Mouse (Mus musculus) urinary bladder, postnatal 25 days (tissue): Measurements from ENCODE around the gene Ezr.
"Not testable (repeated sequence)": the region's sequence is repeated elsewhere in the genome, so short reads cannot be mapped to it uniquely, and the experiment has no call there.

Experiments used
- DNase-seq: peaks from one replicate; pipeline ENCODE4 v3.0.0; 2022; ENCODE audit warnings: low spot score

The Ezr gene

GRCm38 (mm10) chr17:6707422-6707821 lies 75.2 kb downstream of the Ezr start:
- not testable (repeated sequence) for DNase-seq

- DNase-seq, result not testable (repeated sequence)
These were observed 76.1 kb downstream of the Ezr start for GRCm38 (mm10) chr17:6706448-6706847.

- DNase-seq, result not testable (repeated sequence)
These were observed 79.0 kb downstream of the Ezr start for GRCm38 (mm10) chr17:6703381-6704270.

GRCm38 (mm10) chr17:6702625-6703221 lies 79.9 kb downstream of the Ezr start:
- DNase-seq, result not testable (repeated sequence)

GRCm38 (mm10) chr17:6700077-6700476 lies 82.5 kb downstream of the Ezr start:
- DNase-seq, result not testable (repeated sequence)

- not testable (repeated sequence) for DNase-seq
These were observed 83.1 kb downstream of the Ezr start for GRCm38 (mm10) chr17:6699502-6699901.

DNA sequence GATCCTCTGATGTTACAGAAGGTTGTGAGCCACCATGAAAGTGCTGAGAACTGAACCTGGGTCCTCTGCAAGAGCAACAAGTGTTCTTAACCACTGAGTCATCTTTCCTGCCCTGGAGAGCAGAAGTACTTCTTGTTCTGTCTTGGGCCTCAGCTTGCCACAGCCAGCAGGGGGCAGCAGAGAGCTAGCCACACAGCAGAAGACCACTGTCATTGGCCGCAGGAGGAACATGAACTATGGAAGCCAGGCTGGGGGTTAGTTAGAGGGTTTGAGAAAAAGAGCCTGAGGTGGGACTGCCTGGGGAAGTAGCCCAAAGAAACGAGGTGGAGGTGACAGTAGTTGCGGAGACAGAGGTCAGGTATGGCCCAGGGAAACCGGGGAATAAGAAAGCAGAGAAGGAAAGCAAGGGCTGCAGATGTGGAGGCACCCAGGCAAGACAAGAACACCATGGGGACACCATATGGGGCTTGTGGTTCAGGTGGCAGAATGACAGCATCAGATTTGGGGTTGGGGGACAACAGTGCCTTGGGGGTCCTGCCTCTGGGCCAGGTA lies 85.3 kb downstream of the Ezr start:
- not testable (repeated sequence) for DNase-seq

- not testable (repeated sequence) for DNase-seq
These were observed 86.1 kb downstream of the Ezr start for GRCm38 (mm10) chr17:6696521-6696920.

- DNase-seq, result not testable (repeated sequence)
These were observed 86.9 kb downstream of the Ezr start for GRCm38 (mm10) chr17:6695712-6696111.

DNA sequence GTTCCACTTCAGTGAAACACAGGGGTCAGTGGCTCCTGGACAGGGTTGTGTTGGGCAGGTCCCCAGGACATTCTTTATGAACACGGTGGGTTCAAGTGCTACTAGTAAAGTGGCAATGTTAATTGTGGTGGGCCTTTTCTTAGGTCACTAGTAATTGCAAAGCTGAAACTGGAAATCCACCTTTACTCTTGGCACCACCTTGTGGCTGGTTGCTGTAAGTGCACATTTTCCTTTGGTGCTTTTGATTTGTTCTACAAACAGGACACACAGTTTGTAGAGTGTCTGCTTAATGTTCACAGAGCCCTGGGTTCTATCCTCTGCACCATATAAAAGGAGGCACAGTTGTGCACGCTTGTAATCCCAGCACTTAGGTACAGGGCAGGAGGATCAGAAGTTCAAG lies 91.0 kb downstream of the Ezr start:
- DNase-seq, result peak; percentile 97

DNA sequence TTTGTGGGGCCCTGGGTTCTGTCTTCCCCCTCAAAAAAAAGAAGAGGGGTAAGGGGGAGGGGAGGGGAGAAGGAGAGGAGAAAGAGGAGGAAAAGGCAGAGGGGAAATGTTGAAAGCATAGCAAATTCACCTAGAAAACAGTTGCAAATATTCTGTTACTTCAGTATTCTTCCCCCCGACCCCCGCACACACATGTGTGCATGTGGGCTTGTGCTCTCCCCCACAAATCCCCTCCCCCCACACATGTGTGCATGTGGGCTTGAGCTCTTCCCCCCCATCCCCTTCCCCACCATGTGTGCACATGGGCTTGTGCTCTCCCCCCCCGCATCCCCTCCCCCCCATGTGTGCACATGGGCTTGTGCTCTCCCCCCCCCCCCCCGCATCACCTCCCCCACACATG lies 93.2 kb downstream of the Ezr start:
- DNase-seq, result not testable (repeated sequence)
